Mouse (Mus musculus) fat pad, adult 2 months (tissue): ENCODE measurements around the gene Itga7.

Experiments
- DNase-seq: peaks from one replicate; pipeline ENCODE4 v3.0.0-alpha.2; 2011; ENCODE audit warnings: low read depth, low spot score; ENCODE audit errors: extremely low read depth

The Itga7 gene

DNA sequence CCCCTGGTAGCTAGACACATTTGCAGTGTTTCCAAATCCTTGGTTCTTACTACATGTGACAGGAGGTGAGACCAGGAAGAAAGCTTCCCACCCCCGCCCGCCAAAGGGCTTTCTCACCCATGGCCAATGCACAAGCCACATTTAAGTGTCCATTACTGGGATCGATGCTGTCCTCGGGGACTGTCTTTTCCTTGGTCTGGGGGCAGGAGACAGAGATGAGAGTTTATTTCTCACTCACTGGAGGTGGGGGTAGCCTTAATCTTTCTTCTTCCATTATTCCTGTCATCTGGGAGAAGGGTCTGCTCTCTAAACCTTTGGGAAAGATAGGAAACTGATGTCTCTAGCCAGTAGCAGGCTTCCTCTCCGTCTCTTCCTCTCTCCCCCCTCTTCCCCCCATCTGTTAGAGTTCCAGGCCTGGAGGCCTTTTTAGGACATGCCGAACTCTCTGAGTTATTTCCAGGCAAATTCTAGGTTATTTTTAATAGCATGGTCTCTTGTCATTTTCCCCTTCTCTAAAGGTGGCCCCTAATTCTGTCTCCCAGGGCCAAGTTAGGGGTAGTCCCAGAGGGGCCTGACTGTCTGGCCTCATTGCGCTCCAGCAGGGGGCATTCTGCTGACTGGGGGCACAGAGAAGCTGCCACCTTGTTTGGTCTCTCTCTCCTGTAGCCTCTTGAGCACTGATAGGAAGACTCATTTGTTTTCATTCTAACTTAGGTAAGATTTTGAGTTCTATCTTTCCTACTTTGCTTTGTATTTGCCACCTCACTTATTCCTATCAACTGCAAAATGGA is 1.6 kb downstream of the Itga7 start:
- no peak for DNase-seq

GRCm38 (mm10) chr10:128935826-128936440 is 2.3 kb downstream of the Itga7 start:
- DNase-seq, result no peak

GRCm38 (mm10) chr10:128937756-128938390 is 4.3 kb downstream of the Itga7 start:
- no peak for DNase-seq

DNA sequence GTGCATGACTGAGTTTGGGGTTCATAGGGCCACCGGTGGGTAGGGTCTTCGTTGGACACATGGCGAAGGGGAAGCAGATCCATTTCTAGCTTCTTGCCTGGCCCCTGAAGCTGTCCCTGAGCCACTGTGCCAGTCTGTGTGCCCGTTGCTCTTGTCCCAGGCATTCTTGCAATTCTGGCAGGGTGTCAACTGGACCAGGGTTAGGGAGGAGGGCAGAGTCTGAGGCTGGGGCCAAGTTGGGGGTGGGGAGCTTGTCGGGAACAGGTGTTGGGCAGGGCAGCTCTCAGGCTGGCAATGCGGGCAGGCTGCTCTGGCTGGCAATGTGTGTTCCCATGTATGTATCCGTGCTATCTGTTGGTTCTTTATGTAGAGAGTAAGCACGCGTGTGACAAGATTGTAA is 4.8 kb downstream of the Itga7 start:
- peak; percentile 49 for DNase-seq

GRCm38 (mm10) chr10:128938974-128939373 is 5.4 kb downstream of the Itga7 start:
- no peak for DNase-seq

GRCm38 (mm10) chr10:128940475-128941061 is 7.0 kb downstream of the Itga7 start:
- no peak for DNase-seq

- DNase-seq, result no peak
Observed at GRCm38 (mm10) chr10:128945675-128946074, 12.1 kb downstream of the Itga7 start.

DNA sequence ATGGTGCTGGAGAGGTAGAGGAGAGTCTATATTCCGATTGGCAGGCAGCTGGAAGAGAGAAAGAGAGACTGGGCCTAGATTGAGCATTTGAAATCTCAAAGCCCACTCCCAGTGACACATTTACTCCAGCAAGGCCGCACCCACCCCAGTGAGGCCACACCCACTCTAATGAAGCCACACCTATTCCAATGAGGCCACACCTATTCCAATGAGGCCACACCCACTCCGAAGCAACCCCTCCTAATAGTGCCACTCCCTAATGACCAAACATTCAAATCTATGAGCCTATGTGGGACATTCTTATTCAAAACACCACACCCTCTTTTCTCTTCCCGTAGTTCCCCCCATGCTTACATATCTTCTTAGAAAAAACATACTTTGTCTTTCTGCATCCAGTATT is 13.9 kb downstream of the Itga7 start:
- no peak for DNase-seq

DNA sequence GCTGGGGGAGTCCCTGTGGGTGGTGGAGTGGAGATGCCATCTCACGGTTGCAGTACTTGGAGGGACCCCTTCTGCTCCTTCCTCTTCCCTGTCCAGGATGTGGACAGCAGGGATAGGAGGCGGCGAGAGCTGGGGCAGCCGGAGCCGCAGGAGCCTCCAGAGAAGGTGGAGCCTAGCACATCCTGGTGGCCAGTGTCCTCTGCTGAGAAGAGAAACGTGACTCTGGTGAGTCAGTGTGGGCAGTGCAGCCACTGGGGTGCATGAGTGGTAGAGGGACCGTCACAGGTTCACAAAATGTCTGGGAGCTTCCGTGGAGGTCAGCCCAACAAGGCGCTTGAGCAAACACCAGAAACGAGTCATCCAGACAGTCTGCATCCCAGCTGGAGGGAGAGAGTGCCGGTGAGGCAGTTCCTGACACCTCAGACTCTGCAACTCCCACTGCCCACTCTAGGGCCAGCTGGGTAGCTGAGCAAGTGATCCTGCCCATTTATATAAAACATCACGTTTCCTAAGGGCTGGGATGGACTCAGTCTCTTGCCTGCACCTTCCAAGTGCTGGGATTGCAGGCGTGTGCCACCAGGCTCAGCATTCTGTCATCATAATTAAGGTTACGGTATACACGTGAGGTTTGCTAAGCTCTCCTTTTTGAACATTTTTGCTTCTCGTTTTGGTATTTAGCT is 16.7 kb downstream of the Itga7 start:
- DNase-seq, result no peak

DNA sequence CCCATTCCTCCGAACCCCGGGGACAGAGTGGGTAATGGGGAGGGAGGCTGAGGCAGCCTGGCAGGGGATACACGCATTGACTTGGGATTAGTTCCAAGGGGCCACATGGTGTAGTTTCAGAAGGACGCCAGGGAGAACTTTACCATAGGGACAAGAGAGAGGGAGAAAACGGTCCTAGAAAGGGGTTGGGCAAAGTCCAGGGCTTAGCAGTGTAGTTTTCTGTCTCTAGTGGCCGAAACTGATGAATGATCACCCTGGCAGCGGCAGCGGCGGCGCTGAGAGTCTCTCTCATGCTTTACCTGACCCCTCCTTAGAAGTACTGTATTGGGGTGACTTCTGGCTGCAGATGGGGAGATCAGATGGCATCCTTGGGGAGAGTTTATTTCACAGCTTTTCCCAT is 24.7 kb downstream of the Itga7 start:
- no peak for DNase-seq

DNA sequence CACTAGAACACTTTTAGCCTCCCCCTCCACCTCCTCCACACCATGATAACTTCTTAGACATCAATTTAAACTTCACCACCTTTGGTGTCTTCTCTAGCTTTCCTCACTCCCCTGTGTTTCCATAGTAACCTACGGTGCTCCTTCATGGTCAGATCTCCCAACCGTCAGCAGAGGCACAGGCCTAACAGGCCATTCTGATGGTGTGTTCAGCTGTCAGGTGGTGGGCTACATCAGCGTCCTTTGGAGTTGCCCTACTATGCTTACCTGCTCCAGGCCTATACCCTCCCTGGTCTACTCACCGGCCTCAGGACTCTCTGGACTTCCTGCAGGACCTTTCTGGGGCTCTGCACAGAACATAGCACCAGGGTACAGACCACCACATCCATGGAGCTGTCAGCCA is 26.5 kb downstream of the Itga7 start:
- DNase-seq, result no peak

GRCm38 (mm10) chr10:128960590-128961584 is 27.3 kb downstream of the Itga7 start, which contains the start of gene Mettl7b:
Gene Mettl7b, minus strand, starts transcription at chr10:128960988.
- DNase-seq, result peak; percentile 62

DNA sequence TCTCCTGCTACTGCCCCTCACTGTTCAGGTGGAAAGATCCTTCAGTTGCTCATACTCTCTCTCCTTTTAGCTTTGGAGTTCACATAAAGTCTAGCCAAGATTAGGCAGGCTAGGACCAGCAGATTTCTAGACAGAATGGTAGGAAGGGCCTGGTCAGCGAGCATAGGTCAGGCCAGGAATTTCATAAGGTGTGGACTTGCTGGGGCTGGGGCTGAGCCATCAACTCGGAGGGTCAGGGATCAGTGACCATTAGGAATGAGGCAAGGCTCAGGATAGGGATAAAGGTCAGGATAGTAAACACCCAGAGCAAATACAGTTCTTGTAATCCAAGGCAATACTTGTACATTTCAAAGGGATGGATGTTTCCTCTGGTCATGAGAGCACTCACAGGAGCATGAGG is 31.3 kb downstream of the Itga7 start:
- DNase-seq, result no peak

DNA sequence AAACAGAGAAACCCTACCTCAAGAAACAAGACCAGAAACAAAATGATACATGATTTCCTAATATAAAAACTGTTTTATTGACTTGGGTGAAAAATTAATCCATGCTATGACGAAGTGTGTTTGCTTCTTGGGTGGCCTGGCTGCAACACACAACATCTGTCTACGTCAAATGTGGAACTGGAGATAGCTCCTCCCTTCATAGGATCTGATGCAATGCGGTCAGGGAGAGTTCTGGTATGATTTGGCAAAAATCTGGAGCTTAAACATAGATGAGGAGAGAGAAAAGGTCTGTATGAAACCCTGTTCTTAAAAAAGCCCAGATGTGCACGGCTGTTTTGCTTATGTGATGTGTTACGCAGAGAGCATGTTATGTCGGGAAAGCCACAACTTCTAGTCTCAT is 32.3 kb downstream of the Itga7 start:
- no peak for DNase-seq

- DNase-seq, result no peak
Observed at GRCm38 (mm10) chr10:128968341-128968749, 34.7 kb downstream of the Itga7 start.

DNA sequence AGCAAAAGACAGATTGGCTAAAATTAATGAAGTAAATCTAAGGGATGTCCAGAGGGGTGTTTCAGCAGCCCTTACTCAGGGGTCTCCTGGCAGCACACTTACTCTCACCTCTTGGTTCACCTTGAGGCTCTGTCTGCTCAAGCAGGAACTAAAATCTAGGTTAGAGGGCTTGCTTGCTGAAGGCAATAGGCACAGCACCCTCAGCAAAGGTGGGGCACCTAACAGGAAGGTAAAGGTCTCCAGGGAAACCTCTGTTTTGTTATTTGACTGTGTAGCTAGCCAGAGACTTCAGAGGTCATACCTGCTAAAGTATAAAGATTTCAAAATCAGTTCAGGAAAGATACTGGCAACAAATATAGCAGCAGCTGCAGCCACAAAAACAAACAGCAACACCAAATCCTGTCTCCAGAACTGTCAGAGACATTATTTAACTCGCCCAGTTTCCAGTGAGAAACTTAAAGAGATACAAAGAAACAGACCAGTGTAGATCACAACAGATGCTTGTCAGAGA is 37.2 kb downstream of the Itga7 start:
- no peak for DNase-seq

DNA sequence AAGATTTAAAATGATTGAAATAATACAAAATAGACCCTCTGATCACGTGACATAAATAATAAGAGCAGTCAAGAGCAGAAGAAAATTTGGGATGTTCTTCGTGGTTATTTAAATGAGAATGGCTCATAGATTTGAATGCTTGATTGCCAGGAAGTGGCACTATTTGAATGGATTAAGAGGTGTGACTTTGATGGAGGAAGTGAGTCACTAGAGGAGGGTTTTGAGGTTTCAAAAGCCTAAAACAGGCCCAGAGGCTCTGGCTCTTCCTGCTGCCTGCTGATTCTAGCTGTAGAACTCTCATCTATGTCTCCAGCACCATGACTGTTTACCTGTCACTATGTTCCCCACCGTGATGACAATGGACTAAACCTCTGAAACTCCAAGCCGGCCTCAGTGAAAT is 39.2 kb downstream of the Itga7 start:
- DNase-seq, result no peak

GRCm38 (mm10) chr10:128976395-128976794 is 42.8 kb downstream of the Itga7 start:
- no peak for DNase-seq

DNA sequence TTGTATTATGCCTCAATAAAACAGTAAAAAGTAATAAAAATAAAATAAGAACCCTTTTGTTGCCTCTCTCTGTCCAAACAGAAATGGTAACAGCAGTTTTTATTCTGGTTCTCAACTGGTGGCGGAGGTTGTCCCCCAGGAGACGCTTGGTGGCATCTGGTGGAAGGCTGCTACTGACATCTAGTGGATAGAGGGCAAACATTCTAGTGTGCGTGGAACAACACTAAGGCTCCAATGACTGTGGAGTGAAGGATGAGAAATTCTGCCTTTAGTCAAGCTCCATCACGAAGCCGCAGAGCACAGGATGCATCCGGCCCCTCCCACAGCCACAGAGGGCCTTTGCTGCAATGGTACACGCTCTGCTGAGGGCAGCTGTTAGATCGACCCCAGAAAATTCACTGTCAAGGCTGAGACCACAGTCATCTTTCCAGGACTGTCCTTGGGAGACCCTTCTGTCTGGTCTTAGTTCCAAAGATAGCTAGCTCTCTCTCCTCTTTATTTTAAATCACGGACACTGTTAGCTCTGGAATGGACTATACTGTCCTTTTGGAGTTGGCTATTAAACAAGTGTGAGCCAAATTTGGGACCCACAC is 44.0 kb downstream of the Itga7 start:
- DNase-seq, result no peak
